Mouse (Mus musculus): ENCODE data around the gene Srxn1.

The Srxn1 gene

GRCm38 (mm10) chr2:152159487-152159886 is 54.2 kb downstream of the Srxn1 start:
- no peak for DNase-seq (ENCODE audit: low spot score in 2 of 2)
